Mouse (Mus musculus) forebrain, embryonic 15.5 days (tissue): ENCODE measurements around the gene Adgrg3. TPM values are rescaled to one million over a fixed set of nuclear protein-coding genes. Genes with fewer than 3 reads are reported as not detected.

Experiments
- polyA plus RNA-seq: library from polyadenylated mRNA; unstranded; fragments of >200 nt; fragmentation: Nextera tagmentation; extraction: Ambion mirVana; gene quantifications from 2 replicates; pipeline ENCODE4 v1.2.1, GENCODE M21; 2015

Gene Adgrg3
- polyA plus RNA-seq, 1 experiment from 2014 or later: 1.2 TPM

Other genes with a start within 250 kb of the Adgrg3 start
- 15.2 and 17.3 TPM in 2 replicates for gene Cx3cl1, start 245.7 kb upstream of the Adgrg3 start, polyA plus RNA-seq
- gene Ccl17, start 207.2 kb upstream of the Adgrg3 start, polyA plus RNA-seq: 0.82 and 0.87 TPM in 2 replicates
- 57.2 and 59.6 TPM in 2 replicates for gene Coq9, start 179.4 kb upstream of the Adgrg3 start, polyA plus RNA-seq
- gene Ciapin1, start 179.3 kb upstream of the Adgrg3 start, polyA plus RNA-seq: 144 and 145 TPM in 2 replicates
- gene Polr2c, start 160.2 kb upstream of the Adgrg3 start, polyA plus RNA-seq: 150 and 153 TPM in 2 replicates
- gene Dok4, start 141.4 kb upstream of the Adgrg3 start, polyA plus RNA-seq: 63.6 and 69.2 TPM in 2 replicates
- 5.4 and 5.6 TPM in 2 replicates for gene Ccdc102a, start 99.6 kb upstream of the Adgrg3 start, polyA plus RNA-seq
- gene Adgrg5, start 94.0 kb upstream of the Adgrg3 start, polyA plus RNA-seq: 0.27 TPM in 1 of 2 replicates, not detected in the other
- gene Adgrg1, start 42.9 kb upstream of the Adgrg3 start, polyA plus RNA-seq: 135 and 140 TPM in 2 replicates
- gene Drc7, start 37.4 kb downstream of the Adgrg3 start, polyA plus RNA-seq: 0.96 and 1.4 TPM in 2 replicates
- 41.8 and 42.3 TPM in 2 replicates for gene Katnb1, start 63.5 kb downstream of the Adgrg3 start, polyA plus RNA-seq
- 16.0 and 20.7 TPM in 2 replicates for gene Kifc3, start 185.1 kb downstream of the Adgrg3 start, polyA plus RNA-seq